Mouse (Mus musculus) lung, adult 10 weeks (tissue): ENCODE results near the gene Gm436. TPM values are rescaled to one million over a fixed set of nuclear protein-coding genes. Genes with fewer than 3 reads are reported as not detected.

ENCODE experiments used
- polyA plus RNA-seq: library from polyadenylated mRNA; stranded (reverse); fragments of 350-450 nt; fragmentation: Illumina TruSeq; extraction: RNeasy Lipid Tissue Mini Kit (QIAGEN cat#74804); gene quantifications from one replicate; pipeline ENCODE4 v1.2.3, GENCODE M21; 2014; ENCODE audit warnings: low read depth, low replicate concordance; ENCODE audit not compliant: insufficient read depth

Gene Gm436
- polyA plus RNA-seq, result not detected

DNA sequence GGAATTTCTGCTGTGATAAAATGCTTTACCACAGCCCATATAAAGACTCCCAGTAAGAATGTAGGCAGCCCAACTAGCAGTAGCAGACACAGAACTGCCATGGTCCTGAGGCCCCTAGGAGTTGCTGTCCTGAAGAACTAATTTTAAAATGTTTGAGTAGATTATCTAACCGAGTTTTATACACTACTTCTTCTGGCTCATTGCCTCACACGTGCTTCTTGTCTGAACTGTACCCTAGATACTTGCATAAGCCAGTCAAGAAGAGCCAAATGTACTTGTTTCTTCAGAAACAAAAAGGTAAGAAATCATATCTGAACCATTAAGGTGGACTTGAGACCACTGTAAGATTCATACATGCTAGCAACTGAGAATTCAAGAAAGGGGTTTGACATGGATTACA is at the start of gene Gm436:
Gene Gm436, minus strand, starts transcription at position 101 of the 400 bp plus-strand sequence.

DNA sequence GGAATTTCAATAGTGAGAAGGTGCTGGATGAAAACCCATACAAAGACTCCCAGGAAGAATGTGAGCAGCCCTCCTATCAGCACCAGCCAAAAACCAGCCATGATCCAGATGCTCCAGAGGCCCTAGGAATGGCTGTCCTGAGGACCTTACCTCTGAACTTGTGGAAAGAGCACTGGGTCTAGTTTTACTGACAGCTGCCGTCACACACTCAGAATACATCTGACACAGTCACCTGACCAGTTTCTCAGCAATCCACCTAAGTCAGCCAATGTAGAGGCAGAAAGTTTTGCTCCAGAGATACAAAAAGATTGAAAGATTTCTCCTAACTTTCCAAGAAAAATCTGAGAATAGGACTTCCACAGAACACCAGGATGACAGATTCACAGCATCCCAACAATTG is 35.1 kb upstream of the Gm436 start, which contains the start of gene Gm13178:
Gene Gm13178, minus strand, starts transcription at position 101 of the 400 bp plus-strand sequence.

Other genes with a start within 250 kb of the Gm436 start
- gene 1700012P22Rik, start 247.6 kb downstream of the Gm436 start, polyA plus RNA-seq, result not detected
- not detected for gene Gm9944, start 233.1 kb downstream of the Gm436 start, polyA plus RNA-seq
- gene Aadacl3, start 222.6 kb downstream of the Gm436 start, polyA plus RNA-seq, result not detected
- not detected for gene 9430007A20Rik, start 166.5 kb downstream of the Gm436 start, polyA plus RNA-seq
- gene Gm13124, start 121.2 kb downstream of the Gm436 start, polyA plus RNA-seq, result not detected
- gene Aadacl4, start 72.7 kb downstream of the Gm436 start, polyA plus RNA-seq, result not detected
- gene Gm13178, start 35.0 kb upstream of the Gm436 start, polyA plus RNA-seq, result not detected
- not detected for gene Gm438, start 100.2 kb upstream of the Gm436 start, polyA plus RNA-seq
- gene Dhrs3, start 206.5 kb upstream of the Gm436 start, polyA plus RNA-seq, result 105 TPM